Mouse (Mus musculus): ENCODE measurements around the gene Arhgef28. TPM values are rescaled to one million over a fixed set of nuclear protein-coding genes. Genes with fewer than 3 reads are reported as not detected.

Gene Arhgef28
- total RNA-seq, 2 experiments from 2014 or later, result 5.0 to 6.0 TPM

DNA sequence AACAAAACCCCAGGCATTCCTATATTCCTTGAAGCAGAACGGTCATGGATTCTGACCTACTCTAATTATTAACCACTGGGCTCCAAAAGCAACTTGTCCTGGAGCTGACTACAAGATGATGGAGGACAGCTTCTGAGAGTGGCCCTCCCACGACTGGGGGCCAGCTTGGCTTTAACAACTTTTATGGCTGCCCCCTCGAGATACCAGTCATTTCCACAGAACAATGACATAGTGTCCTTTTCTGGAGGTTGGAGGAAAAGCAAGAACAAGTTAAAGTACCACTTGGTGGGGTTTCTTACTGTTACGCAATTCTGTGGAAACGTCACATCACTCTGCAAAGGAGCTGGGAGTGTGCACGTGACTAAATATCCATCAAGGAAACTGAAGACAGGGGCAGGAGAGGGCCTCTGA lies 194.3 kb downstream of the Arhgef28 start:
- no peak for DNase-seq

DNA sequence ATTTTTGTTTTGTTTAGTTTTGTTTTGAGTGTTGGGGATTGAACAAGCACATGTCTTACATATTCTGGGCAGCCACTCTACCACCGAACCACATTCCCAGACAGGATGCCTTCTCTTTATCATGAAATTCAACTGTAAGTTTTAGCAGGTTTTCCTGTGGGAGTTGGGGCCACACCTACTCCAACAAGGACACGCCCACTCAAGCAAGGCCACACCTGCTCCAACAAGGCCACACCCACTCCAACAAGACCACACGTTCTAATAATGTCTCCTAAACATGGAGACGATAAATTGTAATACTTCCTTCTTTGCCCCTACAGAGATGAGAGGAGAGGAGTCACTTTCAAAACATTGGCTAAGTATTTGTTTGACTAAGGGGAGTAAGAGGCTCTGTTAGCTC lies 197.2 kb downstream of the Arhgef28 start:
- no peak for DNase-seq

DNA sequence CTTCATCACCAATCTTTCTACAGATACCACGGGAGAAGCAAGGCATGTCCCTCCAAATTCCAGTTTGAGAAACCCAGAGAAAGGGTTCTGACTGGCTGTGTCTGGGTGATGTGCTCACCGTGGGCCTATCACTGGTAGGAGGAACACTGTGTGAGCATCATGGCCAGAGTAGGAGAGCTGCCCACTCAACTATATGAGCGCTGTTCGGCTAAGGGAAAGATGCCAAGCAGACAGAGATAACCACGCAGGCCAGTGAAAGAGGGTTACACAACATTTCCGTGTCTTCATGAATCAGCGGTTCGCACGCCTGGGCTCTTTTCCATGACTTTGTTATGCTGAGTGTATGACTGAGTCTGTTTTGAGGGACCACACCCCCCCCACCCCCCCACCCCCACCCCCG lies 197.7 kb downstream of the Arhgef28 start:
- DNase-seq, result no peak

DNA sequence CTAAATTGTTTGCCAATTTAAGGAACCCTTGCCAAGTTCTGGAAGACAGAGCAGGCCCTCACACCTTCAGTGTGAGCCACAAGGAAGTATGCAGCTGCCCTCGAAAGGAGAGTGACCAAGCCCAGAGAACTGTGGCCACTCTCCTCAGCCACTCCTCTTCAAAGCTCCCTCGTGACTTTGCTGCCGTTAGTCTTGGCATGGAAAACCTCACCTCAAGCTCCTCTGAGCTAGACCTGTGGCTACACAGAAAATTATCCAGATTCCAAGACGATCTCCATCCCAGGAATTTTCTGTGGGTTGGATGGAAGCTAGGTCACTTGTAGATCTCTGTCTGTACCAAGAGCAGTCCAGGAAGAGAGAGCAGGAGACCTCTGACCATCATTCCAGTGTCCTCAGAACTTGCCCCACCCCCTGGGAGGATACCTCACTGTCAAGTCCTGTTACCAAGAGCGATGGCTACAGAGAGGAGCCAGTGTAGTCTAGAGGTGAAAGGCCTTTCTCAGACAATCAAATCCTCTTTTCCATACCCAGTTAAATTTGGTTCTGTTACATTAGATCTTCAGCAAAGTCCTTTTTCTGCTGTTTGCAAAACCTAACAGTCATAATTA lies 200.5 kb downstream of the Arhgef28 start:
- DNase-seq, result no peak

DNA sequence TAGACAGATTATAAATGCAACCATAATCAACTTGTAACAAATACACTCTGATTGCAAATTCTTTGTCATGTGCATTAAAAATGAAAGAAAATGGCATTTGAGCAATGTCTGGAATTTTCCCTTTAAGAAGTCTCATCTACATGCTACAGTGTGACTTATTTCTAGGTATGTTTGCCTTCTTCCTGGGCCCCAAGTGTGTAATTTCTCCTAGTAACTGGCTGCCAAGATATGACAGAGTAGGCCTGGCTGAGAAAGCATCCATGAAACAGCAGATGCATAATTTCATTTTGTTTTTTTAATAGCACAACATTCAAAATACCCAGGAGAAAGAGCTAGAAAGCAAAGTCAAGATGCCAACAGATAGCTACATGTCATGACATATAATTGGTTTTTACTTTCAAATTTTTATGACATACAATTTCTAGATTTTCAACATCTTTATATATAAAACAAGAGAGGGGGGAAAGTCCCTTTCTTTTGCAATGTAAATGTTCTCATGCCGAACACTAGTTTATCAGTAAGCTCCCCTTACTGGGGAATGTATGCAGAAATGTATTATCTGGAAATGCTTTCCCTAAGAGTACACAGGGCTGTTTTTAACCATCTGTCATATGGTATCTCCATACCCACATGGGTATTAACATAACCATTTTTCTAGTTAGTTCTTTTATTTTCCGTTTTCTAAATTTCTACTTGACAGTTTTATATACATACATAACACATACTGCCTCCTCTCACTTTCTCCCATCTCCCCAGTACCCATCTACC lies 201.4 kb downstream of the Arhgef28 start:
- no peak for DNase-seq

DNA sequence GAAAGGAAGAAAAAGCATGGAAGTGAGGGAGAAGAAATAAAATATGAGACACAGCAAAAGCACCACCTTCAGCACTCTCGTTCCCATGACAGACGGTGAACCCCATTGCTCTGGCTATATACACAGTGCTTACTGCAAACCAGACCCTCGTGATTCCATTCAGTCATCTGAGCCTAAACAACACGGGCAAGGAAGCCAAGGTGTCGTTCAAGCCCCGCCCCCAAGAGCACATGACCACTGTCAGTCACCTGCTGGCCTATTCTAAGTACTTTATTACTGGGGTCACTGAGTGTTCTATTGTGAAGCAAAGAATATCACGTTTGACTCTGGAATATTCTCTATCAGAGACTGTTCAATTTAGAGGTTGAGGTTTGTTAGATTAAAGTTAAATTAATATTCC lies 202.5 kb downstream of the Arhgef28 start:
- DNase-seq, result no peak

DNA sequence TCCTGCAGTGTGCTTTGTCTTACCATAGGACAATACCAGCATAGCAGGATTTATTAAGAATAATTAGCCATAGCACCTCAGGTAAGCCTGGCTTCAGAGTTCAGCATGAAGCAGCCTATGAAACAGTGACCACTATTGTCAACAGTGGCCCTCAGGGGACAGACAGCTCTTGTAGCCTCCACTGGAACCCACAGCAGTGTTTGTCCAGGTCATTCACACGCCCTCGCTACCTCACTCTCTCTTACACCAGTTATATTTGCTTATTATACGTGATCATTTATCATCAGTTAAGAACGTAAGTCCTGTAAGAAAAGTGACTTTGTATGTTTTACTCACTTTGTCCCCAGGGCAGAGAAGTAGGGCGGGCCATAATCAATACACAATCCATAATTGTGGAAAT lies 203.6 kb downstream of the Arhgef28 start:
- DNase-seq, result no peak

DNA sequence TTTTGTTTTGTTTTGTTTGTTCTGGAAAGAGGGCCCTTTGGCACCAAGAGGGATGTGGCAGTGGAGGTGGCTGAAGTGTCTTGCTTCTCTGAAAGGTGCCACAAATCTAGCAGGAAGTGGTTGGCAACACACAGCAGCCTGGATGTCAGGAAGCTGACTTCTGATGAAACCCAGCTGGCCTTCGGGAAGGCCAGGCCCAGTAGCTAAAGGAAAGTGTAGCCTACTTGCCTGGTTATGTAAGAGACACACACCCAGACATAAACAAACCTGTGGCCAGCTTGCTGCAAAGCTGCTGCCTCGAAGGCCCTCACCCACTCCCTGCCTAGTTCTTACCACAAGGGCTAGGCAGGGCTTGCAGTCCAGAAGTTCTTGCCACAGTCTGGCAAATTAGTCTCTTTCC lies 204.1 kb downstream of the Arhgef28 start:
- DNase-seq, result no peak

DNA sequence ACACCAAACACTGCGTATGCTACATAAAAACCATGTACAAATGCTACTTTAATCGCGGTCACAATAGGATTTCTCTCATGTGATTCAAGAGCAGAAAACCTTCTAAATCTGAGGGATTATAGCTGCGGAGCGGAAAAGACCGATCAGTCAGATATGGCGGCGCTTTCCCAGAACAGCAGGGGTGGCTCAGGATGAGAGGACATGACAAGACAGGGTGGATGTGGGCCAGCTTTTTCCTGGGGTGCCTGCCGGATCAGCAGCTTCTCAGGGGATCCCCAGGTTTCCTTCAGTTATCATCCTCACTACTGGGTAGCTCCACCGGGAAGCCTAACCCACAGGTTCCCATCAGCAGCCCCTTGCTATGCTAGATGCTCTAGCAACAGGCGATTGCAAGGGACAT lies 204.5 kb downstream of the Arhgef28 start:
- no peak for DNase-seq

DNA sequence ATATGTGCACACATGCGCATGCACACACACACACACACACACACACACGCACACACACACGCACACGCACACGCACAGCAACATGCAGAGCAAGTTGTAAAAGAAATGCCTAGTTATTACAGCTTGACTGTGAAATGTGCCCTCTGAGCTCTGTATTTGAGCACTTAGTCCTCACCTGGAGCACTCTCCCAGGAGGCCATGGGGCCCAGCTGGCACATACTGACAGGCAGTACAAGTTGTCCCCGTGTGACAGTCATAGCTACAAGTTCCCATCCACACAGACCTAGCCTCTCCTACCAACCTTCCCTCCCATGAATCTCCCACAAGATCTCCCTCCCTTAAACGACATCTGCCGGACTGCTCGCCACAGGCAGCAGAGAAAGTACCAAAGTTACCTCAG lies 205.4 kb downstream of the Arhgef28 start:
- DNase-seq, result no peak

DNA sequence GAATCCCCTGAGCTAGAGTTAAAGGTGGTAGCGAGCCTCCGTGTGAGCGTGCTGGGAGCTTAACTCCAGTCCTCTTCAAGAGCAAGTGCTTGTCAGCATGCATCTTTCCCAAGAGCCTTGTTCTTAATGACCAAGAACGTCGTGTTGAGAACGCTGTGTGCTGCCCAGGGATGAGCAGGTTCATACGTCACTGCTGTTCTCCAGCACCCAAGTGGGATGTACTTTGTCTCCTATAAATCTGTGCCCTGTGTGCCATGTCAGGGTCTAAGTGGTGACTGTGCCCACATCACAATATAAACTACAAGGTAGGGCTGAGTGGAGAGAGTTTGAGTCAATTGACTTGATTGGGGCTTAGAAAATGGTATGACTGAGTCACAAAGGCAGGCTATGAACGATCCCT lies 207.1 kb downstream of the Arhgef28 start:
- DNase-seq, result no peak

DNA sequence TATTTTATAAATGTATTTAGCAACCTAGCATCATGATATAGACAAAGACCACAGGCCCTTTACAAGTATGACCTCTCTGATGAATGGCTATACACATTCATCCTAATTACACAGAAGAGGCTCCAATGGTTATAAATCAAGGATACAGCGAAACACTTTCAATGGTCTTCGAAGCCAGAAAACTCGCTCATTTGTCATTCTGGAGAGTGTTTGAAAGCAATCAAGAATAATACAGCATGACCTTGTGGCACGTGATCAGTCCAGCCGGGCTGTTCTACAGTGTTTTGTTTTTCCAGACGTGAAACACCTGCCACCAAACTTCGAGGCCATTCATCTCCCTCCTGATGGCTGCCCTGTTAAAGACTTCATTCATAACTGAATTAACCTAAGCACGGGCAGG lies 207.7 kb downstream of the Arhgef28 start:
- no peak for DNase-seq

DNA sequence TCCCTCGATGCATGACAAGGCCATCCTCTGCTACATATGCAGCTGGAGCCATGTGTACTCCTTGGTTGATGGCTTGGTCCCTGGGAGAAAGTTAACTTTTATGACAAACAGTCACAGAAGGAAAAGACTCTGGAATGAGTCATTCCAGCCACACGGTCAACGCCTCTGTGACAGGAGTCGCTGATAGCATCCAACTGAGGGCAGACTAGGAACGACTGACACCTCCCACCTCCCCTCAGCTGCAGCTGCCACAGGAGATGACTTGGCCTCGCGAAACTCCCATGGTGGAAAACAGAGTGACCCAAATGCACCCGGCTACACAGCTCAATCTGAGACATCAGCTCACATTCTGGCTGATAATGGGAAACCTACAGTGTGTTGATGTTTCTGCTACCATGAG lies 215.3 kb downstream of the Arhgef28 start:
- DNase-seq, result no peak

DNA sequence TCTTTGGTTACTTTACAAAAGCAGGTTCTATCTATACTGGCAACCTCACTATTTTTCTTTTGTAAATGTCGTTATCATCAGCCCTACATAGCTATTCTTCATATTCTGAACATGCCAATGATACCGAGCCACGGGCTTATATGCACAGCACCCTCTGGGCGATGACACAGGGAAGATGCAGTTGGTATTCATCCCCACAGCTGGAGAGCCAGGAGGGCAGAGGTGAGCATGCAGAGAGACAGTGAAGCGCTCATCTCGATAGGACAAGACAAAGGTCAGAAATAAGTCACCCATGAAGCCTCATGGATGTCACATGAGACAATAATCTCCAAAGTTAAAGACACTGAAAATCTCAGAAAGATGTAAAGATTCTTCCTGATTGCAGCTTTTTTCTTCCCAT lies 217.4 kb downstream of the Arhgef28 start:
- no peak for DNase-seq

DNA sequence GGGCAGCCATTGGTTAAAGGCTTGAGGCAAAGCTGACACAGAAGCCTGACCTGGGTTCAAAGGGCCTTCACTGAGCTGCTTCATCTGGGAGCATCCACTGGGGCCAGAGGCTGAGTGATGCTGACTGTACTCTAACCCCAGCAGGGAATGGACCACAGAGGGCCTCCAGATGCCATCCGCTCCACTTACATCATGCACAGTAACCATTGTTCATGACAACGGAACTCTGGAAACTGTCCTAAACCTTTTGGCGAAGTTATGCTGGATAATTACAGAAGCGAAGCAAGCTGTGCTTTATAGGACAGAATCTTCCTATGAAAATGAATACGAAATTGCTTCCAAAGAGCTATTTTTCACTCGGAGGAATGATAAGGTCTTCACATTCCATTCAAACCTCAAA lies 219.5 kb downstream of the Arhgef28 start:
- DNase-seq, result no peak

DNA sequence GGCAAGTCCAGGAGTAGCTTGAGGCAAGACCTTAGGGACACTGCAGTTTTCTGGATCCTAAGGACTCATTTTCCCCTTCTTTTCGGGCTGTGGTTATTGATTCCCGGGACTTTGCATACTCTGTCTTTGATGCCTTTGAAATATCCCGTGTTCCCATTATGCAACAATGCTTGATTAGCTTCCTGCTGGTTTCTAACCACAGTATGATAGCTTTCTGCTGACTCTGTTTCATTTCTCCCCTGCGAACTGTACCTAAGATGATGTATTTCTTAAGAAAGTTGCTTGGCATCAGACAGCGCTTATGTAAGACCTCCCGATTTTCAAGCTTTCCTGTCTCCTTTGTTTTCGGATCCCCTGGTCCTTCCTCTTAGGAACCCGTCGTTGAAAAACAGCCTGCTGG lies 229.1 kb downstream of the Arhgef28 start:
- DNase-seq, result no peak

DNA sequence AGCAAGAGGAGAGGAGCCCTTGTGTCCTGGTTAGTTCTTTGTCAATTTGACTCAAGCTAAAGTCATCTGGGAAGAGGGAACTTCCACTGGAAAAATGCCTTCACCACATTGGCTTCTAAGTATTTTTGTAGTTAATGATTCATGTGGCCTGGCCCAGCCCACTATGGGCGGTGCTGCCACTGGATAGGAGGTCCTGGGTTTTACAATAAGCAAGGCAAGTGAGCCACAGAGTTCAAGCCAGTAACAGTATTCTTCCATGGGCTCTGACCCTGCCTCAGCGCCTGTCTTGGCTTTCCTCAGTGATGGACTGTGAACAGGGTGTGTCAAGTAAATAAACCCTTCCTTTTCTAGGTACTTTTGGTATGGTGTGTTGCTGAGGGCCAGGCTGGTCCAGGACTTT lies 229.6 kb downstream of the Arhgef28 start:
- DNase-seq, result no peak

DNA sequence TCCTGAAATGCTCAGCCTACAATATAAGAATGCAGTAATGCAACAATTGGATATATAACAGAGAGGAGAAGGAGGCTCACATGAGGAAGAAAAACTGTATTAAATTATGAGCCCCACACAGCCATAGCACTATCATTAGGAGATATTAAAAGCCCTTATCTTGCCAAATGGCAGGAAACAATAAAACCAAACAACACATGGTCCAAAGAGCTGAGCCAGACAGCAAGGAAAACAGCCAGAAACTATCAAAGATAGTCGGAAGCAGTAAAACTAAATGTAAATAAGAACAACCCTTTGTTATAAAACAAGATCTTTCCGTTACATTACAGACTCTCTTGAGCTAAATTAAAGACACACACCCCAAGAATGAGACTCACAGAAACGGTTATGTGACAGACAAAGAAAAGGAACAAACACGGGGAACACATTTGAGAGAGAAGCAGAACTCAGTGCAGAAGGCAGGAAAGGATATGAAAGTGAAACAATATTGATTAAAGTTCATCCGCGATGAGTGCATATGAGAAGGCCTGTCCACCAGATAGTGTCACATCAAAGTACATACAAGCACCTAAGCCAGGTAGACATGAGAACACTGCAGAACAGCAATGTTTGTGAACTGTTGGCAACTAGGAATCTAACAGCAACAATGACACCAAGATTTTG lies 231.6 kb downstream of the Arhgef28 start:
- DNase-seq, result no peak

DNA sequence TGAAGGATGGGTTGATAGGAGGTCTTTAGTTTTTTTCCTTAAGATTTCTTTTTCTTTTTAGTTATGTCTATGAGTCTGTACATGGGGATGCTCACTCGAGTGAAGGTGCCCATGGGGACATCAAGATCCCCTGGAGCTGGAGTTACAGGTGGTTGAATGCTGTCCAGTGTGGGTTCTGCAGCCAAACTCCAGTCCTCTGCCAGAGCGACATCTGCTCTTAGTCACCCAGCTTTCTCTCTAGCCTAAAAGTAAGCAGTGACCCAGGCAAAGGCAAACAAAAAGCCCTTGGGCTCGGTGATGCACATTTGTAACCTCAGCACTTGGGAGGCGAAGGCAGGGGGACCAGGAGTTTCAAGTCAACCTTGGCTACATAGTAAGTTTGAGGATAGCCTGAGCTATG lies 232.3 kb downstream of the Arhgef28 start:
- no peak for DNase-seq

DNA sequence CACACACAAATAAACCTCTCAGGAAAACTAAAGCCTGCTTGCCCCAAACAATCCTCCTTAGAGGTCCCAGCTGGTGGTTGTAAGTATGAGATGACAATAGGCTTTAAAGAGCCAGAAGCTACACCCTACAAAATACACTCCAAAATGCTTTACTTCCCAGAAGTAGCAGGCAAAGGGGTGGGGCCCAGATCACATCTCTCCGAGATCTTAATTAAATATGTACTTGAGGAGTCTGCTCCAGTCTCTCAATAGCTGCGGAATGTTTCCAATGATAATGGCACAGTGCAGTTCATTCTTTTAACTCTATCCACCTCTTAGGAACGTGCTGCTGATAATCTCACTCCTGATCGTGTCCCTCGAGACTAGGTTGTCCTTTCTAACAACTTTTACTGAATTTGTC lies 240.2 kb downstream of the Arhgef28 start:
- no peak for DNase-seq

DNA sequence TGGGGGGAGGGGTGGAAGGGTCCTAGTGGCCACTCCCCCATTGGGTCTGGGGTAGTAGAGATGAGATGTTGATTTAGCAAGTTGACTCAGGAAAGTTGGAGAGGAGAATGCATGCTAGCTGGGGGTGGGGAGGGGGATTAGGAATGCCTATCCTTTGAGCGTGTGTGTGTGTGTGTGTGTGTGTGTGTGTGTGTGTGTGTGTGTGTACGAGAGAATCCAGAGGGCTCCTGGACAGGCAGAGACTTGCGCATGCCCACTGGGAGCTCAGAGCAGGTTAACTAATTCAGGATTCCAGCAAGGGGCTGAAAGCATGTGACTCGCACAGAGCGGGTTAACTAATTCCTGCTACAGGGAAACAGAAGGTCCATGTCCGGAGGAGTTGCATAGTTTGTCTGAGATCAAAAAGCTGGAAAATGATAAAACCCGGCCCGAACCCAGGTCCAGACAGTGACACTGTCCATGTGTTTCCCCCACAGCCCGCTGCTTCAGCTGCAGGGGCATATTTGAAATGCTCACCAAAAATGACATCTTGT lies 241.3 kb downstream of the Arhgef28 start:
- DNase-seq, result no peak

DNA sequence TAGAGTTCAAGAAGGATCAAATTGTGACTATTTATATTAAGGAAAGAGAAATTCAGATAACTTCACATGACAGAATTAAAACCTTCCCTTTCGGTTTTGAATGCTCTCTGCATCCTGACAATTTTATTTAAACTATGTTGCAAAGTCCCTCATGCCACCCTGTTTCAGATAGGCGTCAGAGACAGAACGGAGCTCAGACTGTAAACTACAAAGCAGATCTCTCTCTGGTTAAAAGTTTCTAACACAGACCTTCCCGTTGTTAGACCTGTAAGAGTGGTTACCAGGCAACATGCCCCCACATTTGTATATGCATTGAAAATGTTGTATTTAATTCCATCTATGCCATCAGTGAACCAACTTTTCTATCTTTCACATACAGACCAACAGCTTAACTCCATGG lies 246.1 kb downstream of the Arhgef28 start:
- no peak for DNase-seq

DNA sequence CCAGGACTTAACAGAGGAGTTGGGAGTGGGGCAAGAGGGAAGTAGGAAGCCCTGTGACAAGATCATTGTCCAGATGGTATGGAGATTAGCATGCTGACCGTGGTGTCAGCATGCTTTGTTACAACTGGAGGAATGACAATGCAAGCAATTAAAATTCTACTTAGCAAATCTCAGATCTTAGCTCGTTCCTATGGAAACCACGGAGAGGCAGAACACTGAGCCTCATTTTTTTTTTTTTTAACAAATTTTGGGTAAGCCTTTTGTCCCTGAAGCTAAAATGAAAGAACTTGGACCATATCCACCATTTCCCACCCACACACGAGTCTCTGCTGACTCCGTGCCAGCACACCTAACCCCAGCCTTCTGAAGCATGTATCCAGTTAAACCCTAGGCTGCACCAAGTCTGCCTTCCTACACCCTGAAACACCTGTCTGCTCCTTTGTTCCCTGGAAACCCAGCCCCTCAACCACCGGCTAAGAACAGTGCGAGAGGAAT lies 246.8 kb downstream of the Arhgef28 start:
- no peak for DNase-seq

Measured in gastrocnemius, postnatal 10 days (tissue).